Mouse (Mus musculus) hindbrain, embryonic 16.5 days (tissue): ENCODE measurements at regions not wholly inside any gene's neighbourhood (a gene's known extent, or its start where the extent isn't known, plus 50 kb on each side); places are given as distances from the start of the nearest gene placed in this dataset.
"Not testable (repeated sequence)": the region's sequence is repeated elsewhere in the genome, so short reads cannot be mapped to it uniquely, and the experiment has no call there.

Source experiments
- ATAC-seq: fragments of 200-750 bp; cut with Nextera tagmentation; 2 replicates; pipeline ENCODE4 v1.8.0; 2017; ENCODE audit warnings: moderate TSS enrichment, moderate library complexity
- H3K27ac ChIP-seq: fragments of 300-500 bp; sonication (generic); 2 replicates; pipeline ENCODE4 v1.5.1; 2014; ENCODE audit warnings: low read depth, mild to moderate bottlenecking, control low read depth, low read length, moderate library complexity
- H3K27me3 ChIP-seq: fragments of 300-500 bp; sonication (generic); replicated peaks from 2 replicates; pipeline ENCODE4 v1.6.1; 2014; ENCODE audit warnings: low read length; ENCODE audit not compliant: control insufficient read depth, insufficient read depth
- H3K36me3 ChIP-seq: fragments of 300-500 bp; sonication (generic); 2 replicates; pipeline ENCODE4 v1.6.1; 2014; ENCODE audit warnings: mild to moderate bottlenecking, low read length, moderate library complexity, mixed read lengths; ENCODE audit not compliant: control insufficient read depth, insufficient read depth
- H3K4me1 ChIP-seq: fragments of 300-500 bp; sonication (generic); 2 replicates; pipeline ENCODE4 v1.6.1; 2014; ENCODE audit warnings: low read depth, low read length; ENCODE audit not compliant: control insufficient read depth, insufficient read depth
- H3K4me2 ChIP-seq: fragments of 300-500 bp; sonication (generic); 2 replicates; pipeline ENCODE4 v1.6.1; 2014; ENCODE audit warnings: mild to moderate bottlenecking, low read length, control low read depth, moderate library complexity
- H3K4me3 ChIP-seq: fragments of 300-500 bp; sonication (generic); 2 replicates; pipeline ENCODE4 v1.5.1; 2014; ENCODE audit warnings: mild to moderate bottlenecking, low read length, control low read depth, moderate library complexity
- H3K9ac ChIP-seq: fragments of 300-500 bp; sonication (generic); 2 replicates; pipeline ENCODE4 v1.6.1; 2014; ENCODE audit warnings: low read depth, mild to moderate bottlenecking, control low read depth, low read length, moderate library complexity
- H3K9me3 ChIP-seq: fragments of 300-500 bp; sonication (generic); 2 replicates; pipeline ENCODE4 v1.6.1; 2014; ENCODE audit warnings: mild to moderate bottlenecking, low read length, moderate library complexity; ENCODE audit not compliant: control insufficient read depth
- WGBS: fragments of 180-500 bp; shearing (Covaris S2); extraction: QIAGEN DNeasy Blood & Tissue Kit; methylation state at CpG from one replicate; pipeline ENCODE4 v1.1.7; 2014; 5-methylcytosine and 5-hydroxymethylcytosine counted together

DNA sequence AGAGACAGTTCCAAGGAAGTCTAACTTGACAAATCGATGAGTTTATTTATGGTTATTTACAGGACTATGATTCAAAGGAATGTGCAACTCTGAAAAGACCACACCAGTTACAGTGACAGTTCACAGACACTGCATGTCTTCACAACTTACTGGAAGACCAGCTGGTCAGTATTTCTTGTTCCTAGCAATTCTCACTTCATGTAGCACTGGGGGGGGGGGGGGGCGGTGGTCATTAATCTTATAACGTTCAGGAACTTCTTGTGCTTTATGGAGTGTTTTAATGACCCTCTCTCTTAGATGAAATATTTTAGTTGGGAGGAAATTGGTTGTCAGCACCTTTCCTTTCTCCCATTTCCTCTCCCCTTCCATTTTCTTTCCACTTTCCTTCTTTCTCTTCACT is 1752.1 kb upstream of the Cntnap5a start:
- 68% methylated on average over 3 of the region's 3 CpGs for WGBS
- H3K9ac ChIP-seq: no peak overlapping the region
- H3K36me3 ChIP-seq: no peaks in the 10 kb centered on the region
- no peak overlapping the region for H3K4me2 ChIP-seq
- no peak overlapping the region for H3K27ac ChIP-seq
- no peak overlapping the region for H3K4me3 ChIP-seq
- no peak for ATAC-seq
- H3K27me3 ChIP-seq: no peaks in the 10 kb centered on the region
- H3K4me1 ChIP-seq: no peaks in the 10 kb centered on the region
- H3K9me3 ChIP-seq: no peaks in the 10 kb centered on the region

DNA sequence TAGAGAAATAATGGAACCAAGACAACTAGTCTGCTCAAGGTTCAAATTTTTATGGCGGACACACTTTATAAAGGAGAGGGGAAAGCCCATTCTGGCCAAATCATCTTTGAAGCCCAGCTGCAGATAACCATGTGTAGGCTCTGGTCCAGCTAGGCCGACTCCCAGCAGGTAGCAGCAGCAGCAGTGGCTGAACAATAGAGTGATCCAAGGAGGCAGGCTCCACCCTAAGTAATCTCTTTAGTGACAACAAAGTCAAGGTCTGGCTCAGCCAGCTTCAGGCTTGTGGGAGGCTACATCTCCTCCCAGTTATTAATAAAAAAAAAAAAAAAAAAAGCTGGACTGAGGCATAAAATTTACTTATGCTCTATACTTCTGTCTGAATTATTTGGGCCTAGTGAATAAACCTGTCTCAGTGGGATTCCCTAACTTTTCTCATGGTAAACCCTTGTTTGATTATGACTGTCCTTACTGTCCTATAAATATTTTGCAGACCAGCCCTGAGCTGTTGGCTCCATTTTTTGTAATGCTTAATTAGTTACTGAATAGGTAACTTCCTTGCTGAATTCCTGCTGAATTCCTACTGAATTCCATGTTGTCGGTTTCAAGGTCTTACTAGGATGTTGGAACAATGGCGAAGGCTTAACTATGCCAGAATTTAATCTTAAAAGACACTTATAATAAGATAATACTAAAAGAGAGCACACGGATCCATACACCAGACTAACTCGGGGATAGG is 1726.4 kb upstream of the Cntnap5a start:
- ATAC-seq: no peak
- no peak overlapping the region for H3K4me2 ChIP-seq
- H3K4me3 ChIP-seq: no peak overlapping the region
- no peak overlapping the region for H3K27ac ChIP-seq
- no peaks in the 10 kb centered on the region for H3K27me3 ChIP-seq
- H3K4me1 ChIP-seq: no peaks in the 10 kb centered on the region
- no peak overlapping the region for H3K9ac ChIP-seq
- 87% methylated on average over 6 of the region's 6 CpGs for WGBS
- no peaks in the 10 kb centered on the region for H3K9me3 ChIP-seq
- H3K36me3 ChIP-seq: no peaks in the 10 kb centered on the region

DNA sequence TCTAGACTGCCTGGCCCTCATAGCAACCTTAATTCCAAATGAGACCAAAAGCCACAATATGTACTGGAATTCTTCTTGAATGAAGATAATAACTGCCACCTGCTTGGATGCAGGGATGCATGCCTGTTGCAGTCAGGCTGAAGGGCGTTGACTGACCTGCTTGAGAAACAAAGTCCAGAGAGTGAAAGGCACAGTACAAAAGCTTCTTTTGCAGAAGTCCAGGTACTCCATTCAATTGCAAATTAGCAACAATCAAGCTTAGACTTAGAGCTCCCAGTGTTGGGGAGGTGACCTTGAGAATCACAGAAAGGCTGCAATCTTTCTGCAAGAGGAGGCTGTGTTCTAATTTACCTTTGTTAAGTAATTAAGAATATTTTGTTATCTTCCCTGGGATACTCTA is 1725.3 kb upstream of the Cntnap5a start:
- not testable (repeated sequence) for H3K4me2 ChIP-seq, H3K27me3 ChIP-seq, H3K4me3 ChIP-seq, H3K36me3 ChIP-seq, ATAC-seq, H3K9me3 ChIP-seq, H3K27ac ChIP-seq, H3K4me1 ChIP-seq, H3K9ac ChIP-seq
- WGBS: 65% methylated on average over 1 of the region's 1 CpGs

DNA sequence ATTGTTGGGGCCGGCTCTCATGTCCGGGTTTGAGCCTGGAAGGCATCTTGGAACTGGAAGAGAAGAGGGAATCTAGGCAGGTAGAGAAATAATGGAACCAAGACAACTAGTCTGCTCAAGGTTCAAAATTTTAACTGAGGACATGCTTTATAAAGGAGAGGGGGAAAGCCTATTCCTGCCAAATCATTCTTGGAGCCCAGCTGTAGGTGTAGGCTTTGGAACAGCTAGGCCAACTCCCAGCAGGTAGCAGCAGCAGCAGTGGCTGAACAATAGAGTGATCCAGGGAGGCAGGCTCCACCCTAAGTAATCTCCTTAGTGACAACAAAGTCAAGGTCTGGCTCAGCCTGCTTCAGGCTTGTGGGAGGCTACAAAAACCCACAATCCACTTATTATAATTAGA is 1720.6 kb upstream of the Cntnap5a start:
- not testable (repeated sequence) for H3K9me3 ChIP-seq, H3K4me3 ChIP-seq, H3K36me3 ChIP-seq, H3K4me1 ChIP-seq, ATAC-seq, H3K4me2 ChIP-seq, H3K27me3 ChIP-seq, H3K27ac ChIP-seq, H3K9ac ChIP-seq
- WGBS: 50% methylated on average over 2 of the region's 2 CpGs

DNA sequence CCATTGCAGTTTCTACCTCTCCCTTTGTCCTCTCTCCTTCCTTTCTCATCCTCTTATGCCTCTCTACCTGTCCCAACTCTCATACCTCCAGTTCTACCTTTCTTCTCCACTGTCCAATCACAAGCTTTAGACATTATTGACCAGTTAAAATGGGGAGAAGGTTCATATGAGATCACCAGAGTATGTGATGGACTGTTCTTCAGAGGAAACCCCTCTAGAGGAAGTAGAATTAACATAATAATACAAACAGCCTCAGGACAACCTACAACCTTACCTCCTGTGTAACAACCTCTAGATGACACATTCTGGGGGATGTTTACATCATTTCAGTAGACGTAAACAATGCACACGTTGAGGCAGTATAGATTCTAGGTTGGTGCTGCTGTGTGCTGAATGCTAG is 1720.1 kb upstream of the Cntnap5a start:
- ATAC-seq: no peak
- WGBS: 75% methylated on average over 2 of the region's 2 CpGs

DNA sequence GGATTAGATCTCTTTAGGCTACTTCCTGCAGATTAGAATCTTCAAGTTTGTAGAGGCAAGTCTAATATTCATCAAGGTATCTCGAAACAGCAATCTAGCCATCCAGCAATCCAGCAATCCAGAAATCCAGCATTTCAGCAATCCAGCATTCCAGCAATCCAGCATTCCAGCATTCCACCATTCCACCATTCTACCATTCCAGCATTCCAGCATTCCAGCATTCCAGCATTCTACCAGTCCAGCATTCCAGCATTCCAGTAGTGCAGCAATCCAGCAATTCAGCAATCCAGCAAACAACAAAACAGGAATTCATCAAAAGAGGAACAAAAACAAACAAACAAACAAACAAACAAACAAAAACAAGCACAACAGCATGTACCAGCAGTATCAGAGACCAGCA is 1713.9 kb upstream of the Cntnap5a start:
- no peak for ATAC-seq
- no peaks in the 10 kb centered on the region for H3K9me3 ChIP-seq
- H3K4me2 ChIP-seq: no peak overlapping the region
- no peaks in the 10 kb centered on the region for H3K36me3 ChIP-seq
- H3K4me1 ChIP-seq: no peaks in the 10 kb centered on the region
- no peak overlapping the region for H3K4me3 ChIP-seq
- H3K9ac ChIP-seq: no peak overlapping the region
- no peak overlapping the region for H3K27ac ChIP-seq
- WGBS: 88% methylated on average over 1 of the region's 1 CpGs
- no peaks in the 10 kb centered on the region for H3K27me3 ChIP-seq

More for the DNA sequence above, 1720.1 kb upstream of the Cntnap5a start:
- H3K9me3 ChIP-seq: no peaks in the 10 kb centered on the region
- no peaks in the 10 kb centered on the region for H3K4me1 ChIP-seq
- H3K4me2 ChIP-seq: no peak overlapping the region
- no peaks in the 10 kb centered on the region for H3K36me3 ChIP-seq
- no peaks in the 10 kb centered on the region for H3K27me3 ChIP-seq
- H3K27ac ChIP-seq: no peak overlapping the region
- no peak overlapping the region for H3K9ac ChIP-seq
- H3K4me3 ChIP-seq: no peak overlapping the region

DNA sequence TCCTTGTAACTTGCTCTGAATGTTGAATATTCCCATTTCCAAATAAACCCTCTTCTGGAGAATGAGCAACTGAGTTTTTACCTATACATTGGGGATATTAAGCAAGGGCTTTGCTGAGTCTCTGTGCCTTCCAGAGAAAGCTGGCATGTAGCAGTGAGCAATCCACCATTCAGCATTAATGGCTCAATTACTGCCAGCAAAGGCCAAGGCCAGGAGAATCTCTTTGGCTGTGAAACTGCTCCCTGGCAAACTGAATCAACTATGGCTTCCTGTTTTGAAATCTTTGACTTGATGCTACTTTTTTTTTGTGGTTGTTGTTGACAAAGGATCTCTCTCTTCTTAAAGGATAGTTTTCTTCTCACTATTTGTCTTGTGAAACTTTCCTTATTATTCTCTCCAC is 1704.4 kb upstream of the Cntnap5a start:
- Histone ChIP-seq H3K9me3 (no peaks in the 10 kb centered on the region), H3K4me3 (no peak overlapping the region), H3K4me1 (no peaks in the 10 kb centered on the region), H3K4me2 (no peak overlapping the region), H3K27ac (no peak overlapping the region), H3K36me3 (no peaks in the 10 kb centered on the region), H3K9ac (no peak overlapping the region), H3K27me3 (no peaks in the 10 kb centered on the region)
- no peak for ATAC-seq

DNA sequence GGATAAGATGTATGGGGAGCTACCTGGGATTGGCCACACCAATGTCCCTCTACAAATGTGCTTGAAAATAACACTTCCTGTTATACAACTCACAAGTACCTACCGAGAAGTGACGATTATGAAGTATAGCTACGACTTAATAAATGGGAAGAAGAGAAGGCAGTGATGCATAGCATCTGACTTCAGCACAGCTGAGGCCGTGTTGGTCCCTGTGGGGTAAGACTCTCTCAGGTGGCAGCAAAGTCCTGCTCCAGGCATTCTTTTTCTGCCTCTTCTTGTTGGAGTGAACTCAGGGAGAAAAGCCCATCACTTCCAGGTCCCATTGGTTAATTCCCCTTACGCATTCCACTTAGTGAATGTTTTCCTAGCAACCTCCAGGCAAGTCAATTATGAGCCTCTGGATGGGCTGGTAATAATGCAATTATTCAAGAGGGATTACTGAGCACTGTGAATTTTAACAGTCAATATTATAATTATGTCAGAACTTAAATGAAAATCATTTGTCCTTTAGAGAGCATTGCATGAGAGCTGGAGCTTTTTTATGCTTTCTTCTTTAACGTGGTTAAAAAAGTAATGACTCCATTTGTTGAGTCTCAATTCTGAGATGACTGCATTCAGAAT is 1694.8 kb upstream of the Cntnap5a start:
- Histone ChIP-seq H3K9ac (no peak overlapping the region), H3K4me3 (no peak overlapping the region), H3K27me3 (no peaks in the 10 kb centered on the region), H3K4me2 (no peak overlapping the region), H3K36me3 (no peaks in the 10 kb centered on the region), H3K27ac (no peak overlapping the region), H3K4me1 (no peaks in the 10 kb centered on the region), H3K9me3 (no peaks in the 10 kb centered on the region)
- WGBS: 62% methylated on average over 6 of the region's 6 CpGs
- ATAC-seq: peak; percentile 56

DNA sequence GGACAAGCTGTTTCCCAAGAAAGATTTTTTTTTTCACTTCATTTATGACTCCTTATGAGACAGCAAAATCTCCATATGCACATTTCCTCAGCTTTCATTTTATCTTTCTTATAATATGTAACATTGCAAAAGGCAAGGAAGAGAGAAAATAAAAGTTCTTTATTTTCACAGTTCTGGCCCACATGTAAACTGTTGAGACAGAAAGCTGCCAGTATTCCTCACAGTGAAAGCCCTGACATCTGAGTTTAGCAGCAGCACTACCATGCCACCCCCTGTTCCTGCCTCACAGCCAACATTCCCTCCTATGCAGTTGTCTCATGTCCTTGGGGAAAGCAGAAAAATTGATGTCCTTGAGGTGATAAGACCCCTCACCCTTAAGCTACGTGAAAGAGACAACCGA is 1692.1 kb upstream of the Cntnap5a start:
- no peaks in the 10 kb centered on the region for H3K4me1 ChIP-seq
- no peaks in the 10 kb centered on the region for H3K36me3 ChIP-seq
- H3K4me3 ChIP-seq: no peak overlapping the region
- no peaks in the 10 kb centered on the region for H3K9me3 ChIP-seq
- no peak overlapping the region for H3K9ac ChIP-seq
- 82% methylated on average over 2 of the region's 2 CpGs for WGBS
- no peaks in the 10 kb centered on the region for H3K27me3 ChIP-seq
- no peak overlapping the region for H3K4me2 ChIP-seq
- H3K27ac ChIP-seq: no peak overlapping the region
- ATAC-seq: no peak
